Mouse (Mus musculus) megakaryocyte, embryonic 14.5 days (primary cell): ENCODE data around the gene Prkar2b. TPM values are rescaled to one million over a fixed set of nuclear protein-coding genes. Genes with fewer than 3 reads are reported as not detected.
A peak's percentile ranks its signal among the peaks of the same experiment; 100 is the strongest.

Experiments
- H3K27me3 ChIP-seq: replicated peaks from 2 replicates; pipeline ENCODE3; 2012; ENCODE audit warnings: inconsistent platforms
- H3K36me3 ChIP-seq: replicated peaks from 2 replicates; pipeline ENCODE3; 2012; ENCODE audit warnings: low read length, inconsistent platforms, mixed read lengths
- H3K4me1 ChIP-seq: 2 replicates; pipeline ENCODE4 v1.6.1; 2012; ENCODE audit warnings: inconsistent platforms
- H3K4me3 ChIP-seq: replicated peaks from 2 replicates; pipeline ENCODE3; 2012; ENCODE audit warnings: moderate library complexity, mild to moderate bottlenecking, inconsistent platforms
- H3K9me3 ChIP-seq: 2 replicates; pipeline ENCODE4 v1.6.1; 2012; ENCODE audit warnings: inconsistent platforms
- FLI1 ChIP-seq: IDR thresholded peaks from 2 replicates; pipeline ENCODE4 v1.6.1; 2012; ENCODE audit warnings: low read length, inconsistent platforms, mixed read lengths
- GATA1 ChIP-seq: IDR thresholded peaks from 3 replicates; pipeline ENCODE4 v1.6.1; 2012; ENCODE audit warnings: mixed read lengths, low read length, inconsistent platforms, borderline replicate concordance
- polyA plus RNA-seq: library from polyadenylated mRNA; stranded (reverse); fragments of >175 nt; gene quantifications from 2 replicates; pipeline ENCODE4 v1.2.3, GENCODE M21; 2012; ENCODE audit warnings: low replicate concordance; ENCODE audit not compliant: insufficient read depth

Gene Prkar2b
- polyA plus RNA-seq, 1 experiment: 158 TPM

DNA sequence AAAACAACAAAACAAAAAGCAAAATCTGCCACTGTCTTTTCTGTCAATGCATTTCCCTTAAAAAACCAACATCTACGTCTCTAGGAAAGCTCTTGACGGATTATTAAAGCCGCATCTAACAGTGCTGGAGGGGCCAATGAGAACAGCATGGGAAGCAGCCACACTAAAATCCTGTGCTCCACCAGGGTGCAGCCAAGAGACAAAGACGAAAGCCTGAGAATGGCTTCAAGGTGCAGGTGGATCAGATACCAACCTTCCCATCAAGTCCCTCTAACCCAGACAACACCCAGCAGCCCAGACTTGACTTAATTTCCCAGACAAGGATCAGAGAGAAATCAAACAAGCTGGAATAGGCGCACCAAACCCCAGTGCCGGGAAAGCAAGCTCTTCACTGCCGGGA lies 84.6 kb downstream of the Prkar2b start:
- Histone ChIP-seq H3K4me1 (peaks cover 82% of the 10 kb centered on the region), H3K27me3 (no peaks in the 10 kb centered on the region), H3K36me3 (peaks cover 94% of the 10 kb centered on the region), H3K9me3 (no peaks in the 10 kb centered on the region), H3K4me3 (no peak overlapping the region)
- TF ChIP-seq GATA1 (no peak), FLI1 (no peak)

DNA sequence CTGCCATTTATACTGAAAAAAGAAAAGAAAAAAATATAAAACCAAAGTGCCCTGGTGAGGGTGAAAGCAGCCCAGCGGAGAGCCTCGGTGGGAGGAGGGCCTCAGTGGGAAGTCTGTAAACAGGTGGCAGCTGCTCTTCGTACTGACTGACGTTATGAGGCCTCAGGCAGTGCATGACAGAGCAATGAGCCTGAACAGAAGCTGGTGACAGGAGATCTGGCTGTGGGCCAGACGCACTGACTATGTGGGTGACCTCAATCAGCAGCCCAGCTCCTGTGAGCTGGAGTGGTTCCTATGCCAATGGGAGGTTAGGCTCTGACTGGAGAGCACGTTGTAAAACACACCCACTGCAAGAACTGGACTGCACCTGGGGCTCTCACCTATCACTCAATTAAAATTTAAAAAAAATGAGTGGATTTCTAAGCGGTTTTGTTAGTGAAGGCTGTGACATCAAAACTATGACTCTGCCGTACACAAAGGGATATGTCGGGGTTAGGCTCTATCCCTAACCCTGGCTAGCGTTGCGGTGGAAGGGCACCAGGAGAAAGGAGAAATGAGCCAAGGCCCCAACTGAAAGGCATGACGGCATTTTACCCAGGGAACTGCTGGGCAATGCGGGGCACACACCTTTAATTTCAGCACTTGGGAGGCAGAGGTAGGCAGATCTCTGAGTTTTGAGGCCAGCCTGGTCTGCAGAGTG lies 87.5 kb downstream of the Prkar2b start:
- H3K9me3 ChIP-seq: no peaks in the 10 kb centered on the region
- peaks cover 94% of the 10 kb centered on the region for H3K36me3 ChIP-seq
- no peak overlapping the region for H3K4me3 ChIP-seq

DNA sequence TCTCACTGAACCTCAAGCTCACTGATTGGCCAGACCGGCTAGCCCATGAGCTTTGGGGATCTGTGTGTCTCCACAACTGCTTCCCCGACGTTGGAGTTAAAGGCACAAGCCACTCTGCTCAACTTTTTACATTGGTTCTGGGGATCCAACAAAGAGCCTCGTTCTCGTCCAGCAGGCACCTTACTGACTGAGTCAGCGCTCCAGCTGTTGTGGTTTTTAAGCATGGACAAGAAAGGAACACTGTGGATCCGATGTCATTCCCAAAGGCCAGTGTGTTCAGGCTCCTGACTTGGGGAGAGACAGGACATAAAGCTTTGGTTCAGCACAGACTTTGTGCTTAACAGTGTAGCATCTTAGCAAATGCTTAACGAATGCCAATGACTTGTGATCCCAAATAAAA lies 89.5 kb downstream of the Prkar2b start:
- Histone ChIP-seq H3K4me1 (peaks cover 72% of the 10 kb centered on the region), H3K9me3 (no peaks in the 10 kb centered on the region), H3K4me3 (no peak overlapping the region), H3K27me3 (no peaks in the 10 kb centered on the region), H3K36me3 (peaks cover 93% of the 10 kb centered on the region)
- no peak for TF ChIP-seq GATA1
- TF ChIP-seq FLI1: no peak

More for the DNA sequence above, 87.5 kb downstream of the Prkar2b start:
- no peak for TF ChIP-seq GATA1
- TF ChIP-seq FLI1: no peak
- Histone ChIP-seq H3K4me1 (peaks cover 87% of the 10 kb centered on the region), H3K27me3 (no peaks in the 10 kb centered on the region)

DNA sequence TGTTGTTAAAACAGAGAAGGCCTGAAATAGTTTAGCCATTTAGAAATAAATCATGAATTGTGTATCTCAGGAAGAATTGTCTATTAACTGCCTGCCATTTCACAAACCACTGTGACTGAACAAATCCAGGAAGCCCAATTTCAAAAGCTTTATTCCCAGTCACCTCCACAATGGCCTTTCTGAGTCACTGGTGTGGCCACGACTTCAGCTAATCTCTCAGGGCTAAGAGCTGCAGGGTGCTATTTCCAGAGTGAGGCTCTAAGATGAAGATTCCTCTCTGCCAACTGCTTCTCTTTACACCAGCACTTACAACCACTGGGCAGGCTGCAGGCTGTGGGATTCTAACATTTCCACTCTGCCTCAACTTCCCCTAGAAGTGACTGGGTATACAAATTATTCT lies 92.0 kb downstream of the Prkar2b start:
- Histone ChIP-seq H3K36me3 (peaks cover 98% of the 10 kb centered on the region), H3K4me3 (no peak overlapping the region), H3K27me3 (no peaks in the 10 kb centered on the region), H3K4me1 (peaks cover 79% of the 10 kb centered on the region), H3K9me3 (no peaks in the 10 kb centered on the region)
- TF ChIP-seq GATA1 (no peak), FLI1 (no peak)

DNA sequence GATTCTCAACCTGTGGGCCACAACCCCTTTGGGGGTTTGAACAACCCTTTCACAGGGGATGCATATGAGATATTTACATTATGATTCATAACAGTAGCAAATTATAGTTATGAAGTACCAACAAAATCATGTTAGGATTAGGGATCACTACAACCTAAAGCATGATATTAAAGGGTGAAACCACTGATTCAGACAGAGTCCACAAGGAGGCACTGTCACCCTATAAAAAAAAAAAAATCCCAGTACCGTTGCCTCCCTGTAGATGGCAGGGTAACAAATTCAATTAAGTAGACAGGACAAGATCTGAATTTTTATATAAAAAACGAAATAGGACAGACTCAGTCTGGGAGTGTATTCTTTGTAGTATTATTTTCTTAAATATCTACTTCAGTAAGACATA lies 93.6 kb downstream of the Prkar2b start:
- TF ChIP-seq FLI1 (no peak), GATA1 (no peak)
- Histone ChIP-seq H3K4me3 (no peak overlapping the region), H3K36me3 (peaks cover 93% of the 10 kb centered on the region), H3K4me1 (peaks cover 71% of the 10 kb centered on the region), H3K9me3 (no peaks in the 10 kb centered on the region), H3K27me3 (no peaks in the 10 kb centered on the region)

DNA sequence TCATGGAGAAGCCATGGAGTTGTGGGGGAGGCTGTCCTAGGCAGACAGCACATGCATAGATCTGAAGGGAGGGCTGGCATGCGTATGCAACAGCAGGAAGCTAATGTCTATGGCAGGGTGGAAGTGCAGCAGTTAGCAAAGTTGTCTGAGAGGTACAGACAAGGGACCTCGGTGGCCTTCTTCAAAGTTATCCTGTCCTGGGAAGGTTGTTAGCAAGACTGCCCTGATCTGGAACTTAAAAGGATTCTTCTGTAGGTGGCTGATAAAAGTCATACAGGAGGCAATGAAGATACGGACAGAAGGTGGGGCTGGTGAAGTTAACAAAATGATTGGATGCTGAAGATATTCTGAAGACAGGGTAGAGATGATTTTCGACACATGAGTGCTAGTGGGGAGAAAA lies 94.7 kb downstream of the Prkar2b start:
- peaks cover 93% of the 10 kb centered on the region for H3K36me3 ChIP-seq
- H3K4me1 ChIP-seq: peaks cover 67% of the 10 kb centered on the region
- TF ChIP-seq FLI1: no peak
- no peak for TF ChIP-seq GATA1
- H3K4me3 ChIP-seq: peak overlapping the region; percentile 17
- H3K9me3 ChIP-seq: no peaks in the 10 kb centered on the region
- no peaks in the 10 kb centered on the region for H3K27me3 ChIP-seq

DNA sequence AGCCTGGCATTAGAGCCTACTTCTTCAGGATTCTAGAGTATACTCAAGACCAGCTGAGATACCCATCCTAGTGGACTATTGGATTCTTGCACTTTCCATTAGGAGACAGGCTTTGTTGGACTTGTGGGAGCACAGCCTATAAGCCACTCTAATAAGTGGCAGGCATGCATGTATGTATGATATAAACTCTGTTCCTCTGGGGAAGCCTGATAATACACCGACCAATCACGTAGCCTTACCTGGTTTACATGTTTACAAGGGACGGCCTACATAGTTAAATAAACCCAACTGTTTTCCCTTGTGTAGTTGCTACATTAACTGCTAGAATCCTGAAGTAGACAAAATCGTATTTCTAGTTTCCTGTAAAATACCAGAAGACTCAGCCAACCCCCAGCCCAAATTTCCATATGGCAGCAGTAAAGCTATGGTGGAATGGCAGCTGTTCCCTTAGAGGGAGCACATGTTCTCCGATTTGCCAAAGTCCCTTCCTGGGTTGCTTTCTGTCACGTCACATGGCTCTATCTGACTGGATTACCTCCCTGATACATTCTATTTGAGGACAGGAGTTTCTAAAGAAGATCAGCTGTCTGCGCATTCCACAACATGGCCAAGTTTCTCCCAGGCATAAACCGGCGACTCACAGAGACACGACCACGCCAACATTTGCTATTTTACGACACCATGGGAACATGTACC lies 95.4 kb downstream of the Prkar2b start:
- H3K9me3 ChIP-seq: no peaks in the 10 kb centered on the region
- H3K36me3 ChIP-seq: peaks cover 93% of the 10 kb centered on the region
- TF ChIP-seq GATA1 (no peak), FLI1 (no peak)
- H3K27me3 ChIP-seq: no peaks in the 10 kb centered on the region
- no peak overlapping the region for H3K4me3 ChIP-seq
- peaks cover 66% of the 10 kb centered on the region for H3K4me1 ChIP-seq

DNA sequence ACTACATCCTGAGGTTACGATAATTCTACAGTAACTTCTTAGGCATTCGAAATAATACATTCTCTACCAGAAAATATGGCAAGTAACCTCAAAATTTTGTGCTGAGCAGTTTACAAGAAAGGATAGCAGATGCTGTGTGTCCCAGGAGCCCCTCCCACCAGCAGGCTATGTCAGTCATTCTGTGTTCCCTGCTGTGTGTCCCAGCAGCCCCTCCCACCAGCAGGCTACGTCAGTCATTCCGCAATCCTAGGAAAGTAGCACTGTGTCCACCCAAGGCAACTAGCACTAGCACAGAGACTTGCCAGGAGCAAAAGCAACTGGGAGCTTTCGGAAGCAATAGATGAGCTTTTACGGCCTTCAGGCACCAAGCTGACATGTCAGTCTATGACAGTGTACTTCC lies 97.0 kb downstream of the Prkar2b start:
- Histone ChIP-seq H3K36me3 (peaks cover 93% of the 10 kb centered on the region), H3K4me1 (peaks cover 64% of the 10 kb centered on the region), H3K9me3 (no peaks in the 10 kb centered on the region), H3K27me3 (no peaks in the 10 kb centered on the region), H3K4me3 (no peak overlapping the region)
- no peak for TF ChIP-seq FLI1
- no peak for TF ChIP-seq GATA1

DNA sequence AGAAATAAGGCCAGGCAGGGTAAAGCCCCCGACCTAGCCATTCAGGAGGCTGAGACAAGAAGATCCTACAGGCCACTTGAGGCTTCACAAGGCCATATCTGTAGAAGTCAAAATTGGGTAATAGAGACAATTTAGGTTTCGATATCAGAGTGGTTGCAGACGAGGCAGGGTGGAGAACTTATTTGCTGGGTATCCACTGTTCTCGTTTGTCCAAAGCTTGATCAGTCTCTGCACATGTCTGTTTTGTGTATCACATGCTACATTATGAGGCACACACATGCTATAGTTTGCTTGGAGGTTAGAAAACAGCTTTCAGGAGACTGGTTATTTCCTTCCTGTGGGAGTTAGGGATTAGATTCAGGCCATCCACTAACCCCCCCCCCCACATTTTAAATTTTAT lies 105.3 kb downstream of the Prkar2b start:
- H3K36me3 ChIP-seq: peaks cover 38% of the 10 kb centered on the region
- no peaks in the 10 kb centered on the region for H3K27me3 ChIP-seq
- H3K4me1 ChIP-seq: peaks cover 57% of the 10 kb centered on the region
- no peak overlapping the region for H3K4me3 ChIP-seq
- no peaks in the 10 kb centered on the region for H3K9me3 ChIP-seq
- TF ChIP-seq GATA1: no peak
- TF ChIP-seq FLI1: no peak

DNA sequence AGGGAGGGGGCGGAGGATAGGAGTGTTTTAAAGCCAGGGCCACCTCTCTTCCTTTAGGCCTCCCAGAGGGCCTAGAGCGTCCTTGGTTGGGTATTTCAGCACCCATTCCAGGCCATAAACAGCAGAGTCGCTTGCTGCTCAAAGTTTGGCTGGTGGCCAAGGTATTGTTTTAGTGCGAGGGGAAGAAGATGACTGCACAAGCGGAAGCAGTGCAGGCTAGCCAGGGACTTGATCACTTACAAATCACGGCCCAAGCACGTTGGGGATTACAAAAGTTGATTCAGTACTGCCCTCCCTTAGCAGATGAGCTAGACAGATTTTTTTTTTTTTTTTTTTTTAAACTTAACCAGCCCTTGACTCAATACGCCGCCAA lies 110.5 kb downstream of the Prkar2b start:
- peaks cover 32% of the 10 kb centered on the region for H3K4me1 ChIP-seq
- TF ChIP-seq GATA1 (no peak), FLI1 (no peak)
- H3K27me3 ChIP-seq: no peaks in the 10 kb centered on the region
- peak overlapping the region; percentile 99 for H3K4me3 ChIP-seq
- no peaks in the 10 kb centered on the region for H3K9me3 ChIP-seq
- H3K36me3 ChIP-seq: peaks cover 7% of the 10 kb centered on the region
